Mouse (Mus musculus) T-helper 17 cell (primary cell): ENCODE measurements around the gene Olfr434.
"Not testable (repeated sequence)": the region's sequence is repeated elsewhere in the genome, so short reads cannot be mapped to it uniquely, and the experiment has no call there.

Experiments used
- in situ Hi-C, 2 experiments: fragments of 300-600 bp; cut with MboI, MseI; formaldehyde crosslinking; loops; 1 replicate in 1 of 2; 2 replicates in 1 of 2; pipeline ENCODE4 v1.15.1; 2025; ENCODE audit warnings: high pct_unique_total_duplicates in 2 of 2

Gene Olfr434

GRCm38 (mm10) chr6:43212873-43213272 is at the start of gene Olfr434:
Olfr434 (plus strand) TSS chr6:43213021.
- in situ Hi-C loops, result not testable (repeated sequence)

- in situ Hi-C loops, result no loop called here
Observed at GRCm38 (mm10) chr6:43167246-43167645, 45.6 kb upstream of the Olfr434 start.

GRCm38 (mm10) chr6:43171840-43172239 is 41.0 kb upstream of the Olfr434 start, which contains the start of gene Olfr13:
Olfr13 (plus strand) TSS chr6:43172140.
- in situ Hi-C loops, result no loop called here

- in situ Hi-C loops, result no loop called here
Observed at GRCm38 (mm10) chr6:43178129-43178528, 34.7 kb upstream of the Olfr434 start.

GRCm38 (mm10) chr6:43178584-43179501 is 34.0 kb upstream of the Olfr434 start:
- in situ Hi-C loops, result no loop called here

GRCm38 (mm10) chr6:43190986-43191385 is 21.8 kb upstream of the Olfr434 start:
- in situ Hi-C loops, result no loop called here

GRCm38 (mm10) chr6:43196781-43197180 is 16.0 kb upstream of the Olfr434 start, which contains the start of gene Olfr435:
Olfr435 (plus strand) TSS chr6:43197146.
- in situ Hi-C loops, result no loop called here

- in situ Hi-C loops, result no loop called here
Observed at GRCm38 (mm10) chr6:43198094-43198493, 14.7 kb upstream of the Olfr434 start.

- in situ Hi-C loops, result loop anchor here in 1 of 2 experiments (10.0 kb wide), 1 partner anchor 1762 kb away; no protein-coding TSS in a partner anchor
Observed at GRCm38 (mm10) chr6:43202786-43203185, 10.0 kb upstream of the Olfr434 start.

GRCm38 (mm10) chr6:43205355-43205754 is 7.5 kb upstream of the Olfr434 start:
- in situ Hi-C loops, result loop anchor here in 1 of 2 experiments (10.0 kb wide), 1 partner anchor 1759 kb away; no protein-coding TSS in a partner anchor

- in situ Hi-C loops, result not testable (repeated sequence)
Observed at GRCm38 (mm10) chr6:43231255-43231654, 18.4 kb downstream of the Olfr434 start, which contains the start of gene Olfr47. Olfr47 (plus strand) TSS chr6:43231529.

GRCm38 (mm10) chr6:43242061-43242460 is 29.2 kb downstream of the Olfr434 start:
- in situ Hi-C loops, result no loop called here

- in situ Hi-C loops, result loop anchor here in 1 of 2 experiments (5.0 kb wide), 1 partner anchor 50 kb away; no protein-coding TSS in a partner anchor
Observed at GRCm38 (mm10) chr6:43247396-43247795, 34.6 kb downstream of the Olfr434 start.

- in situ Hi-C loops, result loop anchor here in 1 of 2 experiments (10.0 kb wide), 1 partner anchor 402 kb away; no protein-coding TSS in a partner anchor
Observed at GRCm38 (mm10) chr6:43252994-43253393, 40.2 kb downstream of the Olfr434 start.

- in situ Hi-C loops, result loop anchor here in 1 of 2 experiments (10.0 kb wide), 1 partner anchor 400 kb away; no protein-coding TSS in a partner anchor
Observed at GRCm38 (mm10) chr6:43254193-43254926, 41.5 kb downstream of the Olfr434 start.

GRCm38 (mm10) chr6:43260756-43261155 is 47.9 kb downstream of the Olfr434 start:
- in situ Hi-C loops, result loop anchor here in 1 of 2 experiments (10.0 kb wide), 1 partner anchor 164 kb away; no protein-coding TSS in a partner anchor

- in situ Hi-C loops, result loop anchor here in 1 of 2 experiments (10.0 kb wide), 1 partner anchor 159 kb away; no protein-coding TSS in a partner anchor
Observed at GRCm38 (mm10) chr6:43265363-43266041, 52.7 kb downstream of the Olfr434 start, which contains the start of gene Arhgef5. Arhgef5 (plus strand) TSS chr6:43265582.

- in situ Hi-C loops, result loop anchor here in 1 of 2 experiments (10.0 kb wide), 1 partner anchor 158 kb away; no protein-coding TSS in a partner anchor
Observed at GRCm38 (mm10) chr6:43266356-43266755, 53.5 kb downstream of the Olfr434 start.
